Mouse (Mus musculus) 3134 (cell line): Measurements from ENCODE around the gene Npm3.

ENCODE experiments used
- DNase-seq: peaks from one replicate; pipeline ENCODE4 v3.0.0-alpha.2; 2011; ENCODE audit warnings: low spot score; ENCODE audit not compliant: insufficient read length; ENCODE audit errors: extremely low read depth

The Npm3 gene

GRCm38 (mm10) chr19:45758671-45759070, 9.3 kb upstream of the Npm3 start:
- no peak for DNase-seq

GRCm38 (mm10) chr19:45753551-45753950, 4.2 kb upstream of the Npm3 start:
- no peak for DNase-seq

GRCm38 (mm10) chr19:45751881-45752280, 2.5 kb upstream of the Npm3 start:
- DNase-seq, result no peak

- DNase-seq, result peak; percentile 67
Measured at GRCm38 (mm10) chr19:45748691-45749242, 624 bp downstream of the Npm3 start.

- peak; percentile 42 for DNase-seq
Measured at GRCm38 (mm10) chr19:45748206-45748605, 1.2 kb downstream of the Npm3 start.

GRCm38 (mm10) chr19:45747028-45747867, 2.1 kb downstream of the Npm3 start:
- DNase-seq, result peak; percentile 76

- no peak for DNase-seq
Measured at GRCm38 (mm10) chr19:45746153-45747020, 3.0 kb downstream of the Npm3 start.

GRCm38 (mm10) chr19:45745344-45746152, 3.8 kb downstream of the Npm3 start:
- no peak for DNase-seq

GRCm38 (mm10) chr19:45743619-45744018, 5.8 kb downstream of the Npm3 start:
- DNase-seq, result no peak

GRCm38 (mm10) chr19:45742984-45743575, 6.3 kb downstream of the Npm3 start:
- DNase-seq, result no peak

- no peak for DNase-seq
Measured at GRCm38 (mm10) chr19:45742218-45742983, 7.0 kb downstream of the Npm3 start, which contains the start of gene Fgf8. Fgf8 (minus strand) TSS chr19:45742915.

GRCm38 (mm10) chr19:45741431-45742217, 7.8 kb downstream of the Npm3 start:
- DNase-seq, result no peak

- DNase-seq, result no peak
Measured at GRCm38 (mm10) chr19:45740817-45741216, 8.6 kb downstream of the Npm3 start.

- DNase-seq, result no peak
Measured at GRCm38 (mm10) chr19:45740233-45740632, 9.2 kb downstream of the Npm3 start.

GRCm38 (mm10) chr19:45738521-45738920, 10.9 kb downstream of the Npm3 start:
- no peak for DNase-seq

GRCm38 (mm10) chr19:45737846-45738484, 11.4 kb downstream of the Npm3 start:
- no peak for DNase-seq

- no peak for DNase-seq
Measured at GRCm38 (mm10) chr19:45737208-45737845, 12.1 kb downstream of the Npm3 start.

- DNase-seq, result no peak
Measured at GRCm38 (mm10) chr19:45736855-45737207, 12.6 kb downstream of the Npm3 start.
